Mouse (Mus musculus) left cerebral cortex, adult 9 months (tissue): ENCODE results near the gene Macf1.
"Not testable (repeated sequence)": the region's sequence is repeated elsewhere in the genome, so short reads cannot be mapped to it uniquely, and the experiment has no call there.

Experiments used
- DNase-seq, 2 experiments: peaks; one replicate each; pipeline ENCODE4 v3.0.0; 2022; ENCODE audit warnings: low spot score in 2 of 2

The Macf1 gene

GRCm38 (mm10) chr4:123669696-123670095 lies 14.5 kb downstream of the Macf1 start:
- DNase-seq: no peak

- DNase-seq: peak in 1 of 2 experiments; percentile 93
These were observed 16.8 kb downstream of the Macf1 start for GRCm38 (mm10) chr4:123667260-123667867.

- no peak for DNase-seq
These were observed 17.6 kb downstream of the Macf1 start for GRCm38 (mm10) chr4:123666517-123666916.

GRCm38 (mm10) chr4:123665681-123666278 lies 18.4 kb downstream of the Macf1 start:
- DNase-seq: no peak

GRCm38 (mm10) chr4:123664951-123665661 lies 19.1 kb downstream of the Macf1 start:
- DNase-seq: no peak

- no peak for DNase-seq
These were observed 19.9 kb downstream of the Macf1 start for GRCm38 (mm10) chr4:123664021-123664950.

GRCm38 (mm10) chr4:123663688-123663965 lies 20.5 kb downstream of the Macf1 start:
- no peak for DNase-seq

GRCm38 (mm10) chr4:123662914-123663687 lies 21.1 kb downstream of the Macf1 start:
- DNase-seq: no peak

GRCm38 (mm10) chr4:123658175-123658574 lies 26.0 kb downstream of the Macf1 start:
- DNase-seq: no peak

GRCm38 (mm10) chr4:123655245-123655644 lies 28.9 kb downstream of the Macf1 start:
- no peak for DNase-seq

GRCm38 (mm10) chr4:123654566-123654965 lies 29.6 kb downstream of the Macf1 start:
- DNase-seq: no peak

- not testable (repeated sequence) for DNase-seq
These were observed 30.7 kb downstream of the Macf1 start for GRCm38 (mm10) chr4:123653446-123653845.

GRCm38 (mm10) chr4:123652130-123652529 lies 32.0 kb downstream of the Macf1 start:
- DNase-seq: no peak

GRCm38 (mm10) chr4:123649131-123649530 lies 35.0 kb downstream of the Macf1 start:
- DNase-seq: no peak

- DNase-seq: no peak
These were observed 36.5 kb downstream of the Macf1 start for GRCm38 (mm10) chr4:123647668-123648067.

- DNase-seq: no peak
These were observed 37.1 kb downstream of the Macf1 start for GRCm38 (mm10) chr4:123647109-123647508.

- DNase-seq: no peak
These were observed 38.8 kb downstream of the Macf1 start for GRCm38 (mm10) chr4:123645246-123645845.

GRCm38 (mm10) chr4:123643561-123643960 lies 40.6 kb downstream of the Macf1 start:
- DNase-seq: no peak

GRCm38 (mm10) chr4:123642877-123643276 lies 41.3 kb downstream of the Macf1 start:
- no peak for DNase-seq

GRCm38 (mm10) chr4:123637136-123637535 lies 47.0 kb downstream of the Macf1 start:
- no peak for DNase-seq

- no peak for DNase-seq
These were observed 48.7 kb downstream of the Macf1 start for GRCm38 (mm10) chr4:123635428-123635827.
